Mouse (Mus musculus): Measurements from ENCODE around the gene Dclk1. TPM values are rescaled to one million over a fixed set of nuclear protein-coding genes. Genes with fewer than 3 reads are reported as not detected.

The Dclk1 gene
- polyA plus RNA-seq, 1 experiment = 89.6 TPM

DNA sequence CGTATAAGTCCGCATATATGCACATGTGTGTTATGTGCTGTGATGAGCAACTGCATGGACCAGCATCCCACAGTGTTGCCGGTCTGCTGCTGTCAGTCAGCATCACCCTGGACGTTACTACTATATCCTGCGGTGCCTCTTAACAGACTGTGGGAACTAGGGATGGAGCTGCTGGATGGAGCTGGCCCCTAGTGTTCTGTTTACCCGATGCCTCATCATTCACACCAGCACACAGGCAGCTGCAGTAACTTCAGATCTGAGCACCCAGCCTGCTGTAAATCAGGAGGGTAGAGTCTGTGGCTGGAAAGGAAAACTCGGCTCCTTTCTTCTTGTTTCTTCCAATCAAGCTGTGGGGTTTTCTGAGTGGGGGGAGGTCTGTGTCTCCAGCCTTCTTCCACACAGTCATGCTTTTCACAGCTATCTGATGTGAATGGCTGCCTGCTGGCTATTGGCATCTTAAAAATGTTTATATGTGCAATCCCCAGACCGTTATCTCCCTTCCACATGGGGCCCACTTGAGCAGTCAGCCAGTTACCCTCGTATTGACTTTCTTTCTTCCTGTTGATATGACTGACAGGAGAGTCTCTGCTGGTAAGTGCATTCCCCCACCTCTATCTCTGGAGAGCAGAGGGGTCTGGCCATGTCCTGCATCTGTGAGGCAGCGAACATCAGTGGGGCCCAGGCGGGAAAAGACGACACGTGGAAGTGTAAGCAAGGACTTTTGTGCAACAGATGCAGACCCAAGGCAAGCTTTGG lies 301.9 kb downstream of the Dclk1 start:
- Histone ChIP-seq H3K4me1 (ENCODE audit: control insufficient read depth, insufficient read depth, low read length) (peaks cover 10% of the 10 kb centered on the region), H3K4me3 (ENCODE audit: insufficient read depth, low read length) (no peak overlapping the region), H3K27ac (ENCODE audit: insufficient read depth, low read length) (no peak overlapping the region)
- TF ChIP-seq CTCF (IDR thresholded peaks at IDR 0.05; ENCODE audit: borderline replicate concordance, insufficient read depth, low read length) = no peak
- TF ChIP-seq POLR2A (IDR thresholded peaks at IDR 0.05; ENCODE audit: low read depth, low read length) = no peak

DNA sequence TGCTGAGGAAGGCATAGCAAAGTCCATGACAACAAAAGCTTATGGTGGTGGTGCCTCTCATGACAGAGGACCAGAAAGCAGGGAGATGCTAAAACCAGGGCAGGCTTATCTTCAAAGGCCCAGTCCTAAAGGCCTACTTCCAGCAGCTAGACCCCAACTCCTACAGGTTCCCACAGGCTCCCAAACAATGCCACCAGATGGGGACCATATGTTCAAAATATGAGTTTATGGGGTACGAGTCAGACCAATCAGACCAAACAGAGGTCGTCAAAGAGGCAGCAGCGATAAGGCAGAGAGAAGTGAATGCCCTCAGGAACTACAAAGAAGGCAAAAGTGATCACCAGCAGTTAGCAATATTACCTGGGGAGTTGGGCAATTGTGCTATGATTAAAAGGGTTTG lies 303.1 kb downstream of the Dclk1 start:
- no peak overlapping the region for H3K27ac ChIP-seq (ENCODE audit: insufficient read depth, low read length)
- no peaks in the 10 kb centered on the region for H3K4me1 ChIP-seq (ENCODE audit: control insufficient read depth, insufficient read depth, low read length)
- H3K4me3 ChIP-seq (ENCODE audit: insufficient read depth, low read length) = no peak overlapping the region
- no peak for TF ChIP-seq POLR2A (IDR thresholded peaks at IDR 0.05; ENCODE audit: low read depth, low read length)
- no peak for TF ChIP-seq CTCF (IDR thresholded peaks at IDR 0.05; ENCODE audit: borderline replicate concordance, insufficient read depth, low read length)

DNA sequence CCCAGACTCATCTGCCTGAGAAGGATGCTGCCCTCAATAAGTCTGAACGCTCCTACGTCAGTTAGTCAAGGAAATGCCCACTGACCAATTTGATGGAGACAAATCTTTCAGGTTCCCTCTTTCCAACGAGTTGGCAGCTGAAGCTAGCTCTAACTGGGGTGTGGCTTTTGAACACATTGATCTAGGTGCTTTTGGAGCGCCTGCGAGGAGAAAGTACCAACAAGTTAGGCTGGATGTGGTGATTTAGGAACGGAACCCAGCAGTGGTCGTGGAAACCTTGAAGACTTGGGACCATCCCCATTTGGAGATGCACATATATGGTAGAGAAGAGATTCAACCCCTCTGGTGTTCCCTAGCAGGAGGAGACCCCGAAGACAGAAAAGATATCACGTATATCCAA lies 303.8 kb downstream of the Dclk1 start:
- H3K27ac ChIP-seq (ENCODE audit: insufficient read depth, low read length) = no peak overlapping the region
- no peaks in the 10 kb centered on the region for H3K4me1 ChIP-seq (ENCODE audit: control insufficient read depth, insufficient read depth, low read length)
- H3K4me3 ChIP-seq (ENCODE audit: insufficient read depth, low read length) = no peak overlapping the region
- TF ChIP-seq POLR2A (IDR thresholded peaks at IDR 0.05; ENCODE audit: low read depth, low read length) = no peak
- TF ChIP-seq CTCF (IDR thresholded peaks at IDR 0.05; ENCODE audit: borderline replicate concordance, insufficient read depth, low read length) = no peak

DNA sequence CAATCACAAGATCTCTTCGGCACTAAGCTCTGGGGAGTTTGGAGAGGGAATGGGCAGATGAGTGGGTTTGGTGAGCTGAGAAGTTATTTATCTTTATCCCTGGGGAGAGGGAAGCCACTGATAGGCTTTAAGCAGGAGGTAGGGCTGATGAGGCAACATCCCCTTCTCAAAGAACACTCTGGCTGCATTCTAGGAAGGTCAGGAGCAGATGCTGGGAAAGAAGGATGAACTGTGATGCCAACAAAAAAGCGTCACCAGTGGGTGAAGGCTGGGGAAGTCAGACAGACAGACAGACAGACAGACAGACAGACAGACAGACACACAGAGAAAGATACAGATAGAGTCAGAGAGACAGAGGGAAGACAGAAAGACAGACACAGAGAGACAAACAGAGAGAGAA lies 304.9 kb downstream of the Dclk1 start:
- H3K4me1 ChIP-seq (ENCODE audit: control insufficient read depth, insufficient read depth, low read length) = no peaks in the 10 kb centered on the region
- TF ChIP-seq POLR2A (IDR thresholded peaks at IDR 0.05; ENCODE audit: low read depth, low read length) (no peak), CTCF (IDR thresholded peaks at IDR 0.05; ENCODE audit: borderline replicate concordance, insufficient read depth, low read length) (no peak)
- no peak overlapping the region for H3K27ac ChIP-seq (ENCODE audit: insufficient read depth, low read length)

DNA sequence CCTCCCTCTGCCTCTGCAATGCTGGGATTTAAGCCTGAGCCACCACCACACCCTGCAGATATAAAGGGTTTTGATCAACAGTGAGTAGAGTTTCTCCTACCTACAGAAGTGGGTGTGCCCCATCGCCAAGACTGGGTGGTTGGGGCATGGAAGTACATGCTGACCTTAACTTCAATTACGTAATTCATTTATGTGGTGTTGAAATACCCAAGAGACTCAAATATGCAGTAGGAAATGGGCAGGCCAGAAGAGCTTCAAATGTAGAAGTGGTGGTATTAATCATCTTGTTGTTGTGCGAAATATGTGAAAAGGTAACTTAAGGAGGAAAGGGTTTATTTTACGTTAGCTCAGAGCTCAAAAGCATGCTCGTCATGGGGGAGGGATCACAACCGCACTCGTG lies 307.2 kb downstream of the Dclk1 start:
- Histone ChIP-seq H3K4me1 (ENCODE audit: control insufficient read depth, insufficient read depth, low read length) (no peaks in the 10 kb centered on the region), H3K27ac (ENCODE audit: insufficient read depth, low read length) (no peak overlapping the region), H3K4me3 (ENCODE audit: insufficient read depth, low read length) (no peak overlapping the region)
- no peak for TF ChIP-seq CTCF (IDR thresholded peaks at IDR 0.05; ENCODE audit: borderline replicate concordance, insufficient read depth, low read length)
- no peak for TF ChIP-seq POLR2A (IDR thresholded peaks at IDR 0.05; ENCODE audit: low read depth, low read length)

More for the DNA sequence above, 304.9 kb downstream of the Dclk1 start:
- no peak overlapping the region for H3K4me3 ChIP-seq (ENCODE audit: insufficient read depth, low read length)

DNA sequence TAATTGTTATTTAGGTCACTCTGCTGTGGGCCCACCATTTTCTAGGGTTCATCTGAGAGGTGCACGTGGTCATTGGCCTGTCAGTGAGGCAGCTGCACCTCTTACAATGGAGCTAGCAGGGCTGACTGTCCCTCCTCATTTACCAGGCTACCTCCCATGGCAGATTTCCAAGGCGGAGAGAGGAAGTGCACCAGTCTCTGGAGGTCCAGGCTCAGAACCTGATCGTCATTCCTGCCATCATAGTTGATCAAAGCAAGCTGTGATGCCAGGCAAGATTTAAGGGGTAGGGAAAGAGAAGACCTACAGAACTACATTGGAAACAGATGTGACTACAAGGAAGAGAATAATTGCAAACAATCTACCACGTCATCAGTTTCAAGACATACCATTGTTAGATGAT lies 308.8 kb downstream of the Dclk1 start:
- no peaks in the 10 kb centered on the region for H3K4me1 ChIP-seq (ENCODE audit: control insufficient read depth, insufficient read depth, low read length)
- H3K27ac ChIP-seq (ENCODE audit: insufficient read depth, low read length) = no peak overlapping the region
- no peak overlapping the region for H3K4me3 ChIP-seq (ENCODE audit: insufficient read depth, low read length)
- TF ChIP-seq CTCF (IDR thresholded peaks at IDR 0.05; ENCODE audit: borderline replicate concordance, insufficient read depth, low read length) (no peak), POLR2A (IDR thresholded peaks at IDR 0.05; ENCODE audit: low read depth, low read length) (no peak)

DNA sequence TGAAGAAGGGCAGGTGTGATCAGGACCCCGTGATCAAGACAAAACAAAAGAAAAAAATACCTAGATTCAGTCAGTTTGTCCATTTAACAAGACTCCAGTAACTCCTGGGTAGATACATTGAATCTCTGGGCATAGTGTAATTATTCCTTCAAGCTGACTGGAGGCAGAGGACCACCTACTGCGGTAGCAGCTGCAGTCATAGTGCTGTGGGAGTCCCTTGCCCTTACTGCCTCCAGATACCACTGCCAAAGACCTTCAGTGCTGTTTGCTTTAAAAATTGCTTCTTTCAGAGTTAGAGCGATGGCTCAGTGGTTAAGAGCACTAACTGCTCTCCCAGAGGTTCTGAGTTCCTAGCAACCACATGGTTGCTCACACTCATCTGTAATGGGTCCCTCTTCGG lies 309.7 kb downstream of the Dclk1 start:
- TF ChIP-seq CTCF (IDR thresholded peaks at IDR 0.05; ENCODE audit: borderline replicate concordance, insufficient read depth, low read length) (no peak), POLR2A (IDR thresholded peaks at IDR 0.05; ENCODE audit: low read depth, low read length) (no peak)
- H3K4me3 ChIP-seq (ENCODE audit: insufficient read depth, low read length) = no peak overlapping the region
- no peaks in the 10 kb centered on the region for H3K4me1 ChIP-seq (ENCODE audit: control insufficient read depth, insufficient read depth, low read length)
- no peak overlapping the region for H3K27ac ChIP-seq (ENCODE audit: insufficient read depth, low read length)

DNA sequence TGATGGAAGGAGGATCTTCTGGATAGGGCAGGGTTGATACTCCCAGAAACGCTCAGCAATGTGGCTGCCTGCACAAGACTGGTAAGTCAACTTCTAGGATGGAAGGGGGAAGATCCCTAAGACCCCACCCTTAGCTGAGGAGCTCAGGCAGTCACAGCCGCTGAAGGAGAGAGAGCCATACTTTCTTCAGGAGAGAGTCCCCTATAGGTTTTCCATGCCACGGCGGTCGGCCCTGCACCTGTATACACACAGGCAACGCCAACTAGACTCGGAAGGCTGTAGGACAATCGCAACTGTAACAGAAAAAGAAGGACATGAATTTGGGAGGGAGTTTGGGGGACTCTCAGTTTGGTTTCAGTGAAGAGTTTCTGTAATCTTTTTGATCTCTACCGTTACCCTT lies 310.9 kb downstream of the Dclk1 start:
- H3K4me1 ChIP-seq (ENCODE audit: control insufficient read depth, insufficient read depth, low read length) = no peaks in the 10 kb centered on the region
- TF ChIP-seq POLR2A (IDR thresholded peaks at IDR 0.05; ENCODE audit: low read depth, low read length) (no peak), CTCF (IDR thresholded peaks at IDR 0.05; ENCODE audit: borderline replicate concordance, insufficient read depth, low read length) (no peak)
- H3K4me3 ChIP-seq (ENCODE audit: insufficient read depth, low read length) = no peak overlapping the region
- no peak overlapping the region for H3K27ac ChIP-seq (ENCODE audit: insufficient read depth, low read length)

DNA sequence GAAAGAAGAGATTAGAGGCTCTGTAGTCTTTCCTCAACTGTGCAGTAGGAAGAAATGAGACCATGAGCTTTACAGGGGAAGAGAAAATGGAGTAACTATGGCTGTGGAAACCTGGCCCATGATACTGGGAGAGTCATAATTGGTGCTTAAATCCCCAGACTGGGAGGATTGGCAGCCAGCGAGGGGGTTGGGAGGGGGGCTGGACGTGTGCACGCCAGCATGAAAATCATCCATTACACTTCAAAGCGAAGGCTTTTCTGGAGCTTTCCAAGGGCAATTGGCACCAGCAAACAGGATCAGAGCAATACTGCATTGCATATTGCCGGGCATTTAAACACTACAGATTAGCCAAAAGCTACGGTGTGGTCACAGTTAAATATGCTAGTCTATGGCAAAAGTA lies 313.7 kb downstream of the Dclk1 start:
- TF ChIP-seq POLR2A (IDR thresholded peaks at IDR 0.05; ENCODE audit: low read depth, low read length) (no peak), CTCF (IDR thresholded peaks at IDR 0.05; ENCODE audit: borderline replicate concordance, insufficient read depth, low read length) (no peak)
- H3K4me1 ChIP-seq (ENCODE audit: control insufficient read depth, insufficient read depth, low read length) = no peaks in the 10 kb centered on the region
- no peak overlapping the region for H3K27ac ChIP-seq (ENCODE audit: insufficient read depth, low read length)
- no peak overlapping the region for H3K4me3 ChIP-seq (ENCODE audit: insufficient read depth, low read length)

DNA sequence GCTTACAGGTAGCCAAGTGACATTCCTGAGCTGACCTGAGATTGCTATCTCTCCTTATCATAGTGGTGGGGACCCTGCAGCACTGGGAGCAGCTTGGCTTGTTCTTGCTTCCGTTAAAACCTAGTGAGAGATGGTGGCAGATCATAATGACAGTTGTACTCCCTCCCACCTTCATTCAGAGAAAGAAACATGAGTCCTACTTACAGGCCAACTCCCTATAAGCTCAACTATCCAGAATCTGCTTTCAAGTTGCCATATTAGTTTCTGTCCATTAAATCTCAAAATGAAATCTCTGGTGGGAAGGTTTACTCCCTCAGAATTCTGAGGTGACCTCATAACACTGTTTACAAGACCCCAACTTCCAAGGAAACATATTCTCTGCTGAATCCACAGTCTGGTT lies 316.4 kb downstream of the Dclk1 start:
- TF ChIP-seq POLR2A (IDR thresholded peaks at IDR 0.05; ENCODE audit: low read depth, low read length) (no peak), CTCF (IDR thresholded peaks at IDR 0.05; ENCODE audit: borderline replicate concordance, insufficient read depth, low read length) (no peak)
- Histone ChIP-seq H3K27ac (ENCODE audit: insufficient read depth, low read length) (no peak overlapping the region), H3K4me3 (ENCODE audit: insufficient read depth, low read length) (no peak overlapping the region), H3K4me1 (ENCODE audit: control insufficient read depth, insufficient read depth, low read length) (no peaks in the 10 kb centered on the region)
